Mouse (Mus musculus) spleen, postnatal 14 days (tissue): ENCODE data around the gene Usp24.

Experiments
- DNase-seq, 2 experiments: peaks; one replicate each; pipeline ENCODE4 v3.0.0; 2021 to 2022; ENCODE audit warnings: low spot score in 2 of 2

The Usp24 gene

DNA sequence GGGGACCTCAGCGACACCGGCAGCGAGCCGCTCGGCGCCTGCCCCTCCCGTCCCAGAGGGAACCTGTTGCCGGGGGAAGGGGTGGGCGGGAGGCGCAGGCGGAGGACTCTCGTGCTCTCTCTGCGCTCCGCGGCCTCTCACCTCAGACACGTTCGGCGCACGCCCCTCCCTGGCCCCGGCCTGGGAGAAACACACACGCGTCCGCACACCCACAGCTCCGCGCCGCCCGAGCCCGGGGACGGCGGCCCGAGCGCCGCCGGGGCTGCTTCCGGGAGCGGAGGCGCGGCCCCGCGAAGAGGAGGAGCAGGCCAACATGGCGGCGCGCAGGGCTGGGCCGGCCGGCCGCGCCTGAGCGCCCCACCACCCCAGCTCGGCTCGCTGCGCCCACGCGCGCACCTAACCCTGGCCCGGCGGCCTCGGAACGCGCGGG lies at the start of gene Usp24:
Usp24 (plus strand) TSS at position 293 of the 430 bp plus-strand sequence.
- peak; percentile 63 to 68 for DNase-seq

DNA sequence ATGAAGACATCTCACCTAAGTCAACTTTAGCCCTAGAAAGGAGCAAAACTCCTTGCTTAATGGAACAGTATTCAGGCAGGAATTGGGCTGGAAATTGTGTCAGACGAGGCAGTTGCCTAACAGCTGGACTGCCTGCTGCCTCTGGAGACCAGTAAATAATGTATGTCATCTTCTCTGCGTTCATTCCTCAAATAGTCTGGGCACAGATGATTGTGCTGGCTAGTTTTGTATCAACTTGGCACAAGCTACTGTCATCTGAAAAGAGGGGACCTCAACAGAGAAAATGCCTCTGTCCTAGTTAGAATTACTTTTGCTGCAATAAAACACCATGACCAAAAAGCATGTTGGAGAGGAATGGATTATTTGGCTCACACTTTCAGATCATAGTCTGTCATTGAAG lies 39.1 kb upstream of the Usp24 start:
- no peak for DNase-seq

DNA sequence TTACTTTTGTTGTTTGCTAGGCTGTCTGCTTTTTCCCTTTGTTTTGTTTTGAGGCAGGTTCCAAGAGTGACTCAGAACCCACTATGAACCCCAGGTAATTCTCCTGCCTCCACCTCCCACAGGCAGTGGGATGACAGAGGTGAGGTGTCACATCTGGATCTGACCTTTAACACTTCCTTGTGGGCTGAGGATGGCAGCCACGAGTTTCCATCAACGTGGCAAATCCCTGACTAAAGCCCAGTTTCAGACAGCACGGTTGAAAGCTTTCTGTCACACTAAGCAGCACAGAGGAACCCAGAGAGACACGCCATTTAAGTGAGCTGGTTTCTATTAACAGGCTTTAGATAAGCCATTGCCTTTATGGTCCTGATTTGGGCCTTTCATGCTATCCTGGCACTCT lies 36.8 kb upstream of the Usp24 start:
- no peak for DNase-seq

DNA sequence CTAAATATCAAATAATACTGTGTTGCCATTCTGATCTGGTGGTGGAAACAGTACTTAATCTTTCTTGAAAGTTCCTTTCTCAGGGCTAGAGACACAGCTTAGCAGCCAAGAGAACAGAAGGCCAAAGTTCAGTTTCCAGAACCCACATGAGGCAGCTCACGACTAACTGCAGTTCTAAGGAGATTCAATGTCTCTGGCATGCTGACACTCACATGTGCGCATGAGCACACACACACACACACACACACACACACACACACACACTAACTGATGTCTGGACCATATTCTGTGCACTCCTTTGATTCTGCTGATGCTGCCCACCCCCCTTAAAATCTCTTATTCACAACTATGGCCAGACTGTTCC lies 34.9 kb upstream of the Usp24 start:
- DNase-seq: no peak

DNA sequence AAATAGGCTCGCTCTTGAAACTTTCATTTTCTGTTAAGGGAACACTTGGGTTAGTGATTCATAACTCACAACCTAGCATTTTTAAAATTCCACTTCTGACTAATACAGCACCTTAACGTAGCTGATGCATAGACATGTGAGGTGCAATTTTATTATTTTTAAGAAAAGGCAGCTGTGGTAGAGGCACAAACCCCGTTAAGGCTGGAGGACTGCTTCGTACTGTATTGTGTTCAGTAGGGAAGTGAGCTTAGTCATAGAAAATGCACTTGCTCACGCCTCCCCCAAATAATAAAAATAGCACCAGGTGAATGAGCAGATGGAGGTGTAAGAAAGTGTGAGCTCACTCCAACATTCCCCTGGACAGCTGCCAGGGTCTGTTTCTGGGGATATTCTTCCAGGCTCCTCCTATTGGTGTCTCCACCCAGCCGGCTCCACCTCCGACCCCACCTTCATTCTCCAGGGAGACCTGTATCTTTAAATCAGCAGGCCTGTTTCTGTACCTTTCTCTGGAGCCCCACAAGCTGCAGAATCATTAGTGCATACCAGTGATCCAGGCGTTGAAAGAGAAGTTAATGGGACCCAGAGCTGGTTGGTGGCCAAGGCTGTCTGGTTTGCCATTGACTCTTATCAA lies 34.4 kb upstream of the Usp24 start:
- DNase-seq: no peak

DNA sequence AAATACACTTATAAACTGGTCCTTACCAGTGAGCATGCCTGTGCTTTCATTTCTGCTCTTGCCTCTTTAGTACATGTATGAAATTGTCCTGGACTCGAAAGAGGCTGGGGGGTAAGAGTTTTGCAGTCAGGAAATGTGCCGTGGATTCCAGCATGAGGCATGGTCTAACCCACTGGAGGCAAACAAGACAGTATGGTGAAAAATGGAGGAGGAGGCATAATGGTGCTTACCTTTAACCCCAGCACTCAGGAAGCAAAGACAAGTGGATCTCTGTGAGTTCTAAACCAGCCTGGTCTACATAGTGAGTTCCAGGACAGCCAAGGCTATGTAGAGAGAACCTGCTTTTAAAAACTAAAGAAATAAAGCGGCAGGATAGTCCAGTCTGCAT lies 33.9 kb upstream of the Usp24 start:
- no peak for DNase-seq

DNA sequence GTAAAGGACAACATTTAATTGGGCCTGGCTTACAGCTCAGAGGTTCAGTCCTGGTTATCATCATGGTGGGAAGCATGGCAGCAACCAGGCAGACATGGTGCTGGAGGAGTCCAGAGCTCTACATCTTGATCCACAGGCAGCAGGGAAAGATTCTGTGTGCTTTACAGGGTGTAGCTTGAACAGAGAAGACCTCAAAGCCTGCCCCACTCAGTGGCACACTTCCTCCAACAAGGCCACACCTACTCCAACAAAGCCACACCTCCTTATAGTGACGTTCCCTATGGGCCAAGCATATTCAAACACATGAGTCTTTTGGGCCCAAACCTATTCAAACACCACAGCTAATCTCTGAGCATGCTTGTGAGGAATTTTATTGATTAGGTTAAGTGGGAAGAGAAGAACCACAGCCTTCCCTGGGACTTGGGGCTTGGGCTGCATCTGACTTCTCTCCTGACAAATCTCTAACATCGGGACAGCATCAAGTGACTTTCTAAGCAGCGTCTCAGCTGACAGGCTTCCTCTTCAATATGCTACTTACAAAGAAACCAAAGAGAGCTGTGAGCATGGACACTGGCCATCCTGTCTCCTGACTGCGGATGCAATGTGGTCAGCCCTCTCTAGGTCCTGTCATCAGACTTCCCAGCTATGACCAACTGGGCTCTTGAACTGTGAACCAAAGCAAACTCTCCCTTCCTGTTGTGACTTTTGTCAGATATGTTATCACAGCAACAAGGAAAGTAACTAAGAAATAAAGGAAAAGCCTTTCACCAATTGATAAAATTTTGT lies 28.9 kb upstream of the Usp24 start:
- no peak for DNase-seq

DNA sequence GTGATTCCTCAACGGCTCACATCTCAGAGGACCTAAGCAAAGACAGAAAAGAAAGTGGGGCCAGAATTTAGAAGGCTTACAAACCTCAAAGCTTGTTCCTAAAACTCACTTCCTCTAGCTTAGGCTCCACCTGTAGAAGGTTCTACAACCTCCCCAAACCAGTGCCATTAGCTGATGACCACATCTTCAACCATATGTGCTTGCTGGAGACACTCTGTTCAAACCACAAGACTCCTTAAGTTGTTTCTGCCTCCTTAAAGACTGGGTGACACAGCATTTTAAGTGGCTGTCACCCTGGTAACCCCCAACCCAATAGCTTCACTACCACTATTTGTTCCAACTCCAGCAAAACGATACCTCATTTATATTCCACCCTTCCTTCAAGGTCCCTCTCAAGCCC lies 25.8 kb upstream of the Usp24 start:
- no peak for DNase-seq

DNA sequence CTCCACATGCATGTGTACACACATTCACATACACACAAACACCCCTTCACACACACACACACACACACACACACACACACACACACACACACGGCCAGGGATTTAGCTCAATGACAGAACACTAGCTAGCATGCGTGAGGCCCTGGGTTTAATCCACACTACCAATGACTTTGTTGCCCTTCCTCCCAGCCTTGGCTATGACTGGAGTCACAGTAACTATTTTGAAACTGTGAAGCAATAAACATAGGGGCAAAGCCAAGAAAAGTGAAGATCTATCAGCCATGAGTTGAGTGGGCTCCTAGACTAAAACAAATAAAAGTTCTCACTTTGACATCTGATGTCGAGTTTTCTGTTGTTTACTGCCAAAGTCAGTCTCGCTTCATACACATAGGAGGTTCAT lies 23.2 kb upstream of the Usp24 start:
- DNase-seq: no peak

DNA sequence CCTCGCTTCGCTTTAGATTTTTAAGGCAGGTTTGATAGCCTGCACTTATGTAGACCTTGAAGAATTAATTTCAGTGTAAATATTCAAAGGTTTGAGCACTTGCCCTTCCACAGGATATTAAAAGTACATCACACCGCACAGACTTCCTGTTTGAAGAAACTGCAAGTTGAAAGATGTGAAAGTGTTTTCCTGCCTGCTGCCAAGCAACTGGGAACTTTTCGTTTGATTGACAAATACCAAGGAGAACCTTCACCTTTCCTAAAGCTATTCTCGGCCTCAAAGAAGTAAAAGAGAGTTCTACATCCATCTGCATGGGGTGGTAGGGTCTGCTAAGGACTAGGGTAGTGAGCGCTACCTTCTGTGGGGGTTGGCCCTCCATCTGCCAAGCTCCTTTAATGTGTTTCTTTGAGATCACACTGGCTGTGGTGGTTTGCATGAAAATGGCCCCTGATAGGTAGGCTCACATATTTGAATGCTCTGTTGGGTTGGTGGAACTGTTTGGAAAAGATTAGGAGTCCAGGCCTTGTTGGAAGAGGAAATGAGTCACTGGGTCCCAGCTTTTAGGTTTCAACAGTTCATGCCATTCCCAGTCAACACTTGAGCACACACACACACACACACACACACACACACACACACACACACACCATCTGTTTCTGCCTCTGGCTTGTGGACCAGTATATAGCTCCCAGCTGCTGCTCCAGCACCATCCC lies 22.5 kb upstream of the Usp24 start:
- no peak for DNase-seq

DNA sequence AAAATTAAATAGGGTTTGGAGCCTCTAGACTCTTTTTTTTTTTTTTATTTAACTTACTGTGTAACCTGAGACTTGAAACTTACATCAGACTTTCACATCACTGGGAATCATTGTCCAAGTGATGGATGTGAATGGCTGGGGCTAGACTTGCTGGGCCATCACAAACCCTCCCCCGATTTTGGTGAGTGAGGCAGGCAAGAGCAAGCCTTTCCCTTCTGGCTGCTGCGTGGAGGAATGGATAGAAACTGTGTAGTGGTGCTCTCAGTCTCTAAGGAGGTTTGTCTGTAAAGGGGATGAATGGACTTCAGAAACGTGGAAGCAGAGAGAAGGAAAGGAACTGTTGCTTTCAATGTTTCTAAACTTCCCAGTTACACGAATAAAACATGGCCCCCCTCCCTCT lies 20.3 kb upstream of the Usp24 start:
- DNase-seq: no peak

DNA sequence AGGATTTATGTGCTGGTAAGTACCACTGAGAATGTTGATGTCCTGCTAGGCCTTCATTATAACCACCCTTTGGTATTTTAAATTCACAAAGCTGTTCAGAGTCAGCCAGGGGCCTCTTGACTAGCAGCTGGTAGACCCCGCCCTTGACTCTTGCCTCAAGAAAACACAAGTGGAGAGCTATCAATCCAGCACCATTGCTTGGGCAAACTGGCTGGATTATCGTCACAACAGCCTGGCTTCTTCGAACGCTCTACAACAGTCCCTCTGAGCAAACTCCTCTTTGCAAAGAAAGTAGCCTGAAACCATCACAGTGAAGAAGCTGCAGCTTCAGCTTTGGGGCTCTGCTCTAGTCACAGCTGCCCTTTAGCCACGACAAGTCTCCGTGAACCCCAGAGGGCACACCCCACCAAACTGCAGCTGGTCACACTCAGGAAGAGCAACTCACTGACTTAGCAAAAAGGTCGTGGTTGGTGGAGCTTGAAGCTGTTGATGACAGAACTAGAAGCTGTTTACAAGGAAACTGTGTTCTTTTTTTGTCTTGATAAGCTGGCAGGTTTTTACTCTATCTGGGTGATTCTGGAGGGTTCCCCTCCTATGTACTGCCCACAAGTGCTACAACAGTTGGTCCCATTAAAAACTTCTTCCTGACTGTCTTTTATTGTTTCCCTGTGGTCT lies 19.5 kb upstream of the Usp24 start:
- DNase-seq: no peak

DNA sequence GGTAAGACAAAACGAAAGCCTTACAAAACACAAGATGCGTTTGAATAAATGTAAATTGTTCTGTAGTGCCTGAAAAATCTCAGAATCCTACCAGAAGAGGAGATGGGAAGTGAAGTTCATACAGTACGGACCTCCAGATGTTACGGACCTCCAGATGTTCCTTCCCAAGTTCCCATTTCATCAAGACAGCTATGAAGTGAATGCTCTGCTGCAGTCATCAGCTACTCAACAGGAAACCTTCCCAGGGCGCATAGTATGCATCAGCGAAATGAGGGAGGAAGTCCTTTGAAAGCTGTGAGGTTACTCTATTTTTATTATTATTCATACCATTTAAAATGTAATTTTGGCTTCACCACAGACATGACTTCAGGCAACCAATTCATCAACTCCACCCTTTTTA lies 14.7 kb upstream of the Usp24 start:
- DNase-seq: no peak

DNA sequence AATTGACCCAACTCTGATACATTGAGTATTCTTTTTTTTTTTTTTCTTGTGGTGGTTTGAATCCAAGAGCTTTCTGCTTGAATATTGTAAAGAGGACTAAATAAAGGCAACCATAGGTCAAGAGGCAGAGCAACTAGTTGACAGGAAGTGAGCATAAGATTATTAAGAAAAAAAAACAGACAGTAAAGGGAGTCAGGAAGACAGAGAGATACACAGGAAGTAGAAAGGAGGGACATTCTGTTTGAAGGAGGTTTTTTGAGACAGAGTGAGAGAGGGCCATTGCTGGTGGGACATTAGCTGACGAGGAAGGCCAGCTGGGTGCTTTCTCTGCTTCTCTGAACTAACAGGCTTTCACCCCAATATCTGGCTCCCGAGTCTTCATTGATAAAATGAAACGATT lies 7.9 kb upstream of the Usp24 start:
- DNase-seq: no peak

DNA sequence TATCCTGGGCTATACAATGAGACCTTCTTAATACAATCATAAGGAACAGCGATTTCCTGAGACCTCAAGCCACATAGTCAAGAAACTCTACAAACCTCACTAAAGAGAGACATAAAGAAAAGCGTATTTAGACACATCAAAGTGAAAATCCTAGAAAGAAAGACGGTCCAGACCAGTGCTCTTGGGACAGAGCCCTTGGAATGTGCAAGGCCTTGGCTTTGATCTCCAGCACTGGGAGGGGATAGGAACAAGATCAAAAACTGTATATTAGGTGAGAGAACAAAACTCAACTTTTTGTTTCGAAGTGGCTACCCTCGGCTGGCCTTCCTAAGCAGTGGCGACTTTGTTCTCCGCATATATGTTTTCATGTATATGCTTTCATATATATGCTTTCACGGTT lies 3.4 kb upstream of the Usp24 start:
- no peak for DNase-seq

DNA sequence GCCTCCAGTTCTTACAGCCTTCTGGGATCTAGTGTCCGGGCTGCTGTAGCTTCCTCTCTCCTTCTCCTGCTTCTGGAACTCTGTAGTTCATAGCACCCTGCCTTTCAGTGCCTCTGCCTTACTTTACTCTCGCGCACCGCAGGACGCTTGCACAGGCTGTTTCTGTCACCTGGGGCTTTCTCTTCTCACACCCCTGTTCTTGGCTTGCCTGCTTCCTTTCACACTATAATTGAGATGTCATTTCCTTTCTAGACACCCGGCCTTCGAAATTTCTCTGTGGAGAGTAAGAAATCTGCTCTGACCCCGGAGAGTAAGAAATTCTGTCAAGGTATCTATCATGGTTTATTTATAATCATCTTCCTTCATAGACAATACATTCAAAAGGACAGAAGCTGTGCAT lies 2.9 kb upstream of the Usp24 start:
- no peak for DNase-seq

DNA sequence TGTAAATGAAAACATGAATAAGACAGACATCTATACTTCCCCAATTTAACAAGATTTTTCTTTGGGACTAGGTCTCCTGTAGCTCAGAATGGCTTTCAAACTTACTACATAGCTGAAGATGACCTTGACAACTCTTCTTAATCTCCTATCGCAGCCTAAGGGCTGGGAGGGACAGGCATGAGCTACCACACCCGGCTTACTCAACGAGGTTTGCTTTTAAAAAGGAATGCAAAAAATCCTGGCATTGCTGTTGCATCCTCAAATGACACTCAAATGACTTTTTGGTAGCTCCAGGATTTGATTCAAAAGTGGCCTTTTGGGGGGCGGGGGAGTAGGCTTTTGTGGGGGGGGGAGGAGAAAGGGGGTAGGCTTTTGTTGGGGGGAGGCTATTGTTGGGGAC lies 2.1 kb upstream of the Usp24 start:
- no peak for DNase-seq

DNA sequence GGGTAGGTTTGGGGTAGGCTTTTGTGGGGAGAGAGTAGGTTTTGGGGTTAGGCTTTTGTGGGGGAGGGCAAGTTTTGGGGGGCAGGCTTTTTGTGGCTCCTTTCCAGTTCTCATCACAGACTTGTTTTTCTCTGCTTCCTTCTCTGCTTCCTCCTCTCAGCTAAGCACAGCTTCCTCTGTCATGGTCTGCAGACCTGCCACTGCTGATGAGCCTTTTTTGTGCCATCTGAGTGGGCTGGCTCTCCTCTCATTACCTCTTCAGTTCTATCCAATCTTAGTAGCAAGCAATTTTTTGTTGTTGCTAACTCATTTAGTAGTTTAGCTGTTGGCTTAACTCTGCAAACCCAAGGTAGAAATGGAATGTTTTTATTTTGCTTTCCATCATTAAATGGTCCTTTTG lies 1.7 kb upstream of the Usp24 start:
- peak in 1 of 2 experiments; percentile 25 for DNase-seq

DNA sequence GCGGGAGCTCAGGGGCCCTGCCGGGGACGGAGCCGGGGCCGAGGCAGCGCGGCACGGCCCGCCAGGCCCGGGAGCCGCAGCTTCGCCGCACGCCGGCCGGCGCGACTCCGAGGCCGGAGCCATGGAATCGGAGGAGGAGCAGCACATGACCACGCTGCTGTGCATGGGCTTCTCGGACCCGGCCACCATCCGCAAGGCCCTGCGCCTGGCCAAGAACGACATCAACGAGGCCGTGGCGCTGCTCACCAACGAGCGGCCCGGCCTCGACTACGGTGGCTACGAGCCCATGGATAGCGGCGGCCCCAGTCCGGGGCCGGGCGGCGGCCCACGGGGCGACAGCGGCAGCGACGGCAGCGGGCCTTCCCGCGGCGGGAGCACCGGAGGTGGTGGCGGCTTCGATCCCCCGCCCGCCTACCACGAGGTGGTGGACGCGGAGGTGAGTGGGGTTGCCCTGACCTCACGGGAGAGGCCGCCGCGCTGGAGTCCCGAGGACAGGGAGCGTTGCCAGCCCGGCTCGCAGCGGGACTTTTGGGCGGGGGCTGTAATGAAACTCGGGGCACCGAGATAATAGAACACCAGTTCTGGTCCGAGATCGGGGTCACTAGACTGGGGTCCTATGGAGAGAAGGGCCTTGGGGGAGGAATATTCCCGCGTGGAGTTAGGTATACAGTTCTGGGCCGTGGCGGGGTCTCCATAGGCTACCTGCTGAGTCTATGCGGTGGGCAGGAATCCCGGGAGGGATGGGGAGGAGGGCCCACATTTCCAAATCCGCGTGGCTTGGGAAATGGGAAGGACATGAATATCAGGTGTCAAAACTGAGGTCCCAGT lies 552 bp downstream of the Usp24 start:
- peak; percentile 21 to 46 for DNase-seq

DNA sequence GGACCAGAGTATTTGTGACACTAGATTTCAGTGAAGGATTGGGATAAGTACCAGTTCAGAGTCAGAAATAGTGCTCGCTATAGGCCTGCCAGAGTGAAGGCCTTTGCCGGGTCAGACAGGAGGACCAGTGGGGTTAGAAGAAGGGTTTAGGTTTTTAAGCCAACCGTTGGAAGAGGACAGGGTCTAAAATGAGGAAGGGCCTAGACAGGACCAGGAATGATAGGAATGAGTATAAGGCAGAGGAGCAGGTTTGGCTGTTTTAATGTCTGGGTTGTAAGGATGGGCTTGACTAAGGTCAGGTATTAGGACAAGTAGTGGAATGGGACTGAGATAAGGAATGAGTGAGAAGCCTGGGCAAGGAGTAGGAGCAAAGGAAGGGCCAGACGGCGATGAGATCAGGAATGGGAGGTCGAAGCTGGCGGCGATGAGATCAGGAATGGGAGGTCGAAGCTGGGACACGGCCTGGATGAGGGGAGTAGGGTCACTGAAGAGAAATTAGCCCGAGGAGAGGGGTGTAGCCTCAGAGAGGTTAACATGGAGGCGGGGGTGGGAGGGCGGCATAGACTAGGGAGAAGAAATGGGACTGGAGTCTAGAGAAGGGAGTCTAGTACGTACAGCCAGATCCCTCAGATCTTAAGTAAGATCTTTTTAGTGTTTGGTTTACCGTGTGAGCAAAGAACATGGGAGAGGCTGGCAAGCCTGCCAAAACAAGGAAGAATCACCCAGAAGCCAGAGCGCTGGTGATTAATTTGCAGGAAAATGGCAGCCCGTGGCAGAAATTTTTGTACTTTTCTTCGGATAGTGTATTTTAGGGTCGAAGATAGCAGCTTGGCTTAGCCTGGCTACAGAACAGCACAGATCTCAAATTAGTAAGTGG lies 1.4 kb downstream of the Usp24 start:
- DNase-seq: no peak

DNA sequence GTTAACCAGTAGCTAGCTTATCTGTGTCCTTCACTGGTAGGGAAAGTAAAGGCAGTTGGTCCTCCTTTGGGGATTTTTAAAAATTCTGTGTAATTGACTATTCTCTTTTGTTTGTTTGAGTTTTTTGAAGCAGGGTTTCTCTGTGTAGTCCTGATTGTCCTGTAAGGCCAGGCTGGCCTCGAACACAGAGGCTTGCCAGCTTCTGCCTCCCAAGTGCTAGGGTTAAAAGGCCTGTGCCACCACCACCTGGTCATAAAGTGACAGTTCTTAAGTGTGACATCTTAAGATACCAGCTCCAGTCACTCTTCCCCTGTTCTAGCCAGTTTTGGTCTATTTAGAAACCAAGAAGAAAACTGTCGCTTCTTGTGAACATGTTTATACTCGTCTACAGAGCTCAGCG lies 2.2 kb downstream of the Usp24 start:
- DNase-seq: no peak
